Mouse (Mus musculus): ENCODE measurements at regions not wholly inside any gene's neighbourhood (a gene's known extent, or its start where the extent isn't known, plus 50 kb on each side); places are given as distances from the start of the nearest gene placed in this dataset.

DNA sequence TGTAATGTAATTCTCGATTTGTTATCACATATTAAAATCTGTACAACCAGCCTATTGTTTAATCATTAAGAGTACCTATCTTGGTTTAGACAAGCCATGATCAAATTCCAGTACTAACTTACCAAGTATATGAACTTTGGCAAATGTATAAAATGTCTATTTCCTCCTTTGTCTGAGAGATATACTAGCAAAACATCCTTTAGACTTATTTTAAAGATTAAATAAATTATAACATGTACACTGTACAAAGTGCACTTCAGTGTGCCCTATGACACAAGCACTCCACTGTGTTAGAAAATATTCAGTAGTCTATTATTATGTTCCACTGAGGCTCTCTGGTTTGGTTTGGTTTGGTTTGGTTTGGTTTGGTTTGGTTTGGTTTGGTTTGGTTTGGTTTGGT is 156.0 kb upstream of the Fat1 start:
- no peak for TF ChIP-seq CTCF (IDR thresholded peaks at IDR 0.05; ENCODE audit: low read depth)
- TF ChIP-seq EP300 (IDR thresholded peaks at IDR 0.05; ENCODE audit: low read depth): no peak

Measured in liver, embryonic 14.5 days (tissue).